Mouse (Mus musculus): Measurements from ENCODE around the gene Dtx3.

Gene Dtx3

GRCm38 (mm10) chr10:127186451-127186850 is 9.1 kb downstream of the Dtx3 start:
- no peak for DNase-seq (ENCODE audit: low spot score in 2 of 2)

- no peak for DNase-seq (ENCODE audit: low spot score in 2 of 2)
Observed at GRCm38 (mm10) chr10:127185506-127185905, 10.0 kb downstream of the Dtx3 start.

- no peak for DNase-seq (ENCODE audit: low spot score in 2 of 2)
Observed at GRCm38 (mm10) chr10:127185101-127185500, 10.4 kb downstream of the Dtx3 start.

- DNase-seq (ENCODE audit: low spot score in 2 of 2): no peak
Observed at GRCm38 (mm10) chr10:127183759-127184158, 11.8 kb downstream of the Dtx3 start.

GRCm38 (mm10) chr10:127182624-127183023 is 12.9 kb downstream of the Dtx3 start:
- no peak for DNase-seq (ENCODE audit: low spot score in 2 of 2)

- no peak for DNase-seq (ENCODE audit: low spot score in 2 of 2)
Observed at GRCm38 (mm10) chr10:127181566-127181965, 14.0 kb downstream of the Dtx3 start.

GRCm38 (mm10) chr10:127180695-127181047 is 14.9 kb downstream of the Dtx3 start:
- DNase-seq (ENCODE audit: low spot score in 2 of 2): no peak

- no peak for DNase-seq (ENCODE audit: low spot score in 2 of 2)
Observed at GRCm38 (mm10) chr10:127179871-127180694, 15.4 kb downstream of the Dtx3 start, which contains the start of gene Slc26a10. Gene Slc26a10, minus strand, starts transcription at chr10:127180645.

- DNase-seq (ENCODE audit: low spot score in 2 of 2): no peak
Observed at GRCm38 (mm10) chr10:127178286-127179027, 17.1 kb downstream of the Dtx3 start.

GRCm38 (mm10) chr10:127177719-127178118 is 17.8 kb downstream of the Dtx3 start:
- DNase-seq (ENCODE audit: low spot score in 2 of 2): peak in 1 of 2 experiments; percentile 84

- DNase-seq (ENCODE audit: low spot score in 2 of 2): no peak
Observed at GRCm38 (mm10) chr10:127177235-127177634, 18.3 kb downstream of the Dtx3 start.

GRCm38 (mm10) chr10:127176756-127177155 is 18.8 kb downstream of the Dtx3 start:
- no peak for DNase-seq (ENCODE audit: low spot score in 2 of 2)

GRCm38 (mm10) chr10:127176228-127176627 is 19.3 kb downstream of the Dtx3 start:
- no peak for DNase-seq (ENCODE audit: low spot score in 2 of 2)

GRCm38 (mm10) chr10:127174170-127174569 is 21.4 kb downstream of the Dtx3 start:
- no peak for DNase-seq (ENCODE audit: low spot score in 2 of 2)

GRCm38 (mm10) chr10:127173148-127174065 is 22.1 kb downstream of the Dtx3 start:
- no peak for DNase-seq (ENCODE audit: low spot score in 2 of 2)

GRCm38 (mm10) chr10:127171631-127172200 is 23.8 kb downstream of the Dtx3 start:
- DNase-seq (ENCODE audit: low spot score in 2 of 2): no peak

GRCm38 (mm10) chr10:127170837-127171272 is 24.7 kb downstream of the Dtx3 start:
- no peak for DNase-seq (ENCODE audit: low spot score in 2 of 2)

GRCm38 (mm10) chr10:127170002-127170401 is 25.5 kb downstream of the Dtx3 start:
- no peak for DNase-seq (ENCODE audit: low spot score in 2 of 2)

GRCm38 (mm10) chr10:127167614-127168192 is 27.8 kb downstream of the Dtx3 start:
- DNase-seq (ENCODE audit: low spot score in 2 of 2): no peak

- DNase-seq (ENCODE audit: low spot score in 2 of 2): no peak
Observed at GRCm38 (mm10) chr10:127166771-127167613, 28.5 kb downstream of the Dtx3 start.

All from left cerebral cortex, adult 9 months (tissue).